Mouse (Mus musculus): ENCODE measurements around the gene B430306N03Rik. TPM values are rescaled to one million over a fixed set of nuclear protein-coding genes. Genes with fewer than 3 reads are reported as not detected.
"Not testable (repeated sequence)": the region's sequence is repeated elsewhere in the genome, so short reads cannot be mapped to it uniquely, and the experiment has no call there.

B430306N03Rik gene
- total RNA-seq, 1 experiment from 2014 or later: 30.4 TPM

DNA sequence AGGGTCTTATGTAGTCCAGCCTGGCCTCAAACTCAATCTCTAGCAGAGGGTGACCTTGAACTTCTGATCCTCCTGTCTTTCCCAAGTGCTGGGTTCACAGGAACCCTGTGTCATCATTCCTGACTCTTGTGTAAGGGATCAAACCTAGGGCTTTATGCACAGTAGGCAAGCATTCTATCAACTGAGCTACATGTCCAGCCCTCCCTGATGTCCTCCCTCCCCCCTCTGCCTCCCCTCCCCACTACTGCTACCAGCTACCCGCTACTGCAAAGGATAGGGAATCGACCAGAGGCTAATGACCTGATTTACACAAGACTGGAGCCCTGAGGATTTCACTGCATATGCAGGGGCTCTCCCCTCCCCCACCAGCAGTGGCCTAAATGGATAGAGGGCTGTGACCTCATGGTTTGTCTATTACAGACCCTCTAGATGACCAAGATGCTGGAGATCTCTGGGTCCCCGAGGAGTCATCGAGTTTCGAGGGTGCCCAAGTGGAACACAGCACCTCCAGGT lies 34.8 kb downstream of the B430306N03Rik start:
- no peak for ATAC-seq (replicated peaks; ENCODE audit: insufficient number of reproducible peaks, low FRiP score, low TSS enrichment, poor library complexity, severe bottlenecking)

DNA sequence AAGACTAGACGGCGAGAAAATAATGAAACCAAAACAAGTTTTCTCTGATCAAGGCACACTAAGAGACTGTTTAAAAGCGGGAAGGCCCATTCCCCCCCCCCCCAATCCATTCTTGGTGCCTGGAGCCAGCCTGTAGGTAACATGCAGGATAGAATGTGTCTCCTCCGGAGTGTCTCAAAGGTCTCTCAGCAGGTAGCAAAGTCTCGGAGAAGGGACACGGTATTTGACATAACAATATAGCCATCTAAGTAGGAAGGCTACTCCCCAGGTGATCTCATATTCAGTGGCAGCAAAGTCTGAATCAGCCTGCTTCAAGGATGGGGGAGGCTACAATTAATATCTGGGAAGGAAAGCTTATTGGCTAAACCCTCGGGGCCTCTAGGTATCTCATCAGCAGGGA lies 37.0 kb downstream of the B430306N03Rik start:
- not testable (repeated sequence) for ATAC-seq (replicated peaks; ENCODE audit: insufficient number of reproducible peaks, low FRiP score, low TSS enrichment, poor library complexity, severe bottlenecking)

DNA sequence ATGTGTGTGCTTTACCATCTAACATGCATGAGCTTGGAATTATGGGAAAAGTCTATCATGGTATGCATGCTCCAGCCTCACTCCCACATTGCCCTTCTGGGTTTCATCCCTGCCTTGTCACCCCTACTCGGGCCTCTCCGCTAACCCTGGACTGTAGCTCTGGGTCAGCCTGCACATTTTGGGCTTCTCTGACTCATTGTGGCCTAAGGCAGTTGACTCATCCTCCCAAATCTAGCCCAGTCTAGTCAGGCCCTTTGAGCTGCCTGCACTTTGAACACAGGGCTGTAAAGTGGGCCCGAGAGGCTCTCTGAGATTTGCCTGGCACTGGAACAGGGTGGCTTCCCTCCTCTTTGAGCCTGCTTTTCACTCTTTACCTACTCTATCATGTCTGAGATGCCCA lies 39.9 kb downstream of the B430306N03Rik start:
- no peak for ATAC-seq (replicated peaks; ENCODE audit: insufficient number of reproducible peaks, low FRiP score, low TSS enrichment, poor library complexity, severe bottlenecking)

DNA sequence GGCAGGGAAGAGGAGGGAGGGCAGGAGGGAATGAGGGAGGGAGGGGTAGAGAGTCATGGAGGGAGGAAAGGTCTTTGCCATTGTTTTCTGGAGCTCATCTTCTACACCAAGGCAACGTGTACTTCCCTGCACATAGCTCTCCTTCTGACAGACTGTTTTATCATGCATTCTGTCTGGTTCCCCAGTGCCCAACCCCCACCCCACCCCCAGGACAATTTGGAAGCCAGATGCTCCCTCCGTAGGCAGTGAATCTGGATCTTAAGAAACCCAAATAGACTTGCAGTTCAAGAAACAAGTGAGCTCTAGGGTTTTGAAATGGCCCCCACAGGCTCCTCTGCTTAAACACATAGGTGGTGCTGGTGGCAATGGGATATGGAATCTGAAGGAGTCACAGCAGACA lies 42.0 kb downstream of the B430306N03Rik start:
- ATAC-seq (replicated peaks; ENCODE audit: insufficient number of reproducible peaks, low FRiP score, low TSS enrichment, poor library complexity, severe bottlenecking): no peak

DNA sequence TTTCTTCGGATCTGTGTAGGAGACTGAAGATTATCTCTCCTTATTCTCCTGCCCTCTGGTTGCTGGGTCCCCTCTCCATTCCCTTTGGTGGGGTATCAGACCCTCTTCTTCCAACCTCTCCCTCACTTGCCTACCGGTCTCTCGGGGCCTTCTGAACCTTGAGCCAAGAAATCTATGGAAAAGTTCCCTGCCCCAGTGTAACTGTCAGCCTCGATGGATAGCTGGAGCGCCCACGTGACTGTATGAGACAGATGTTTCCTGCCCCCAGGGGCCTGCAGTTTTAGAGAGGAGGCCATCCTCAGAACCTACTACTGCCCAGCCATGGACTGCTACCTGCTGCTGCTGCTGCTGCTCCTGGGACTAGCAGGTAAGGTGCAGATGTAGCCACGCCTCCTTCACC lies 43.7 kb downstream of the B430306N03Rik start, which contains the start of gene Treml1:
Gene Treml1, plus strand, starts transcription at position 301 of the 400 bp plus-strand sequence.
- ATAC-seq (replicated peaks; ENCODE audit: insufficient number of reproducible peaks, low FRiP score, low TSS enrichment, poor library complexity, severe bottlenecking): no peak

DNA sequence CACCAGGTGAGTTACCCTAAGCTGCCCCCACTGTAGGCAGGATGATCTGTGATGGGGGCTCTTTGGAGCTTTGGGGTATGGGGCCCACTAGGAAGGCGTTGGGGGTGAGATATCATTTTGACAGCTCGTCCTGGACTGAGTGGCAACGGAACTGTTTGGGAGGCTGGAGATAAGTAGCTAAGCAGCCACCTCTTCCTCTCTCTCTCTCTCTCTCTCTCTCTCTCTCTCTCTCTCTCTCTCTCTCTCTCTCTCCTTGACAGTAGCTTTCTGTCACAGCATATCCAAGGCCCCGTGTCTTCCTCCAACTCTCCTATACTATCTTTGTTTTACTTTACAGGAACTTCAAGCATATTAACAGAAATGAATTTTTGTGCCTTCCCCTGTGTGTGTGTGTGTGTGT lies 44.5 kb downstream of the B430306N03Rik start:
- no peak for ATAC-seq (replicated peaks; ENCODE audit: insufficient number of reproducible peaks, low FRiP score, low TSS enrichment, poor library complexity, severe bottlenecking)

DNA sequence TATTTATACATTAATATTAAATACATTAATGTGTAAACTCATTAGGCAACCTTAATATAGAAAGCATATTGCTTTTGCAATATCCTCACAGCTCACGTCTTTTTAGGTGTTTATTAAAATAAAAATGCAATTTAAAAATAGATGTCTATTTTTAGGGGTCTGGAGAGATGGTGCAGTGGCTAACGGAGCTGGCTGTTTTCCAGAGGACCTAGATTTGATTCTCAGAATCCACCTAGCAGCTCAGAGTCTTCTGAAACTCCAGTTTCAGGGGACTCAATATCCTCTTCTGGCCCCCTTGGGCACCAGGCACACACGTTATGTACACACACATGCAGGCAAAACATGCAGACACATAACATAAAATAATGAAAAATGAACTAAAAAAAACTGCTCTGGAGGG lies 46.4 kb downstream of the B430306N03Rik start:
- ATAC-seq (replicated peaks; ENCODE audit: insufficient number of reproducible peaks, low FRiP score, low TSS enrichment, poor library complexity, severe bottlenecking): no peak

DNA sequence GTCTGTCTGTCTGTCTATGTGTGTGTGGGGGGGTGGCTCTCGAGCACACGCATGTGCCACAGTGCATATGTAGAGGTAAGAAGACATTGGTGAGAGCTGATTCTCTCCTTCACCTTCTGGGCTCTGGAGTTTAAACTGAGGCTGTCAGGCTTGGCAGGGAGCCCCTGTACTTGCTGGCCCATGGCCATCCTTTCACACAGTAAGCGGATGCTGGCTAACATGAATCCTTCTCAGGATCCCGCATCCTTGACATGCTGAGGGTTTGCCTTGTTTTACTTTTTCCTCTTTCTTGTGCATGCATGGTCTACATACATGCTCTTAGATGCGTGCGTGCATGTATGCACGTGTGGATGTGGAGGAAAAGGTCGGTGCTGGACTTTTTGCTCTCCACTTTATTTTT lies 47.0 kb downstream of the B430306N03Rik start:
- ATAC-seq (replicated peaks; ENCODE audit: insufficient number of reproducible peaks, low FRiP score, low TSS enrichment, poor library complexity, severe bottlenecking): no peak

DNA sequence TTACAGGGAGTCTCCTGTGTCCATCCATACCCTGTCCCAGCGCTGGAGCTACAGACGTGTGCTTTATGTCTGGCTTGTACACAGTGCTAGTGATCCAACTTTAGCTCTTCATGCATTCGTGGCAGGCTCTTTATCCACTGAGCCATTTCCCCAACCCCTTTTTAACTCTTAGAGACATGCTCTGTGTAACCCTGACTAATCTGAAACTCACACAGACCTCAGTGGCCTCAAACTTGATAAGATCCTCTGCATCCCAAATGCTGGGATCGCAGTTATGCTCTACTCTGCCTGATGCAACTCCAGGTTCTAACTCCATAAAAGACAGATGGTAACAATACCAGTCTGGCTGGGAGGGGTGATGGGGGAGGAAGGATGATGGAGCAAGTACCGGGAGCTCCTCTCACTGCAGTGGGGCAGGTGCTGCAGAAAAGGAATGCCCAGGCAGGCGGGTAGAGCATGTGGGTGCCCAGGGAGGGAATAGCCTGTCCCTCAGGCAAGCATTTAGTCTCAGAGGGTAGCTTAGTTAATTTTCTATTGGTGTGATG lies 47.6 kb downstream of the B430306N03Rik start:
- no peak for ATAC-seq (replicated peaks; ENCODE audit: insufficient number of reproducible peaks, low FRiP score, low TSS enrichment, poor library complexity, severe bottlenecking)

DNA sequence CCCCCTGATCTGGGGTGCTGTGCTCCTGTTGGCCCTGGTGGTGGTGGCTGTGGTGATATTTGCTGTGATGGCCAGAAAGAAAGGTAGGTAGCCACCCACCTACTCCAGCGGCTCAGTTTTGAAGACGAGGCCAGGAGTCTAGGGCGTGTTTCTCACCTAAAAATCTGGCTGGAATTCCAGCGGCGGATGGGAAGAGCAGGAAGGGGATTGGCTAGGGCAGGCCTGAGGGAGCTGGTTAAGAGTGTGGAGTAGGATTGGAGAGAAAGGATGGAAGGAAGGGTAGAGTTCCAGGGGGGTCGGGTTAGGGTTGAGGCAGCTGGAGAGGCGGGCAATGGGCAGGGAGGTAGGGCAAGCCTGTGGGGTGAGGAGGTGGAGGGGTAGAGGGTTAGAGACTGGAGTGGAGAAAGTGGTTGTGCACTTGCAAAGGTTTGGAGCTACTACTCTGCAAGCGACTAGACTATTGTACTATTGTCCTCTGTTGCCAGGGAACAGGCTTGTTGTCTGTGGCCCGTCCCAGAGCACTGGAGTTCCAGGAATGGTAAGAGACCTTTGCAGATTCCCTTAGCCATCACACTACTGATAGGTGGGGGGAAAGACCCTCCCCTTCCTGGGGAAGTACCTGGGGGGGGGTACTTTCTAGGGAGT lies 49.7 kb downstream of the B430306N03Rik start:
- no peak for ATAC-seq (replicated peaks; ENCODE audit: insufficient number of reproducible peaks, low FRiP score, low TSS enrichment, poor library complexity, severe bottlenecking)

DNA sequence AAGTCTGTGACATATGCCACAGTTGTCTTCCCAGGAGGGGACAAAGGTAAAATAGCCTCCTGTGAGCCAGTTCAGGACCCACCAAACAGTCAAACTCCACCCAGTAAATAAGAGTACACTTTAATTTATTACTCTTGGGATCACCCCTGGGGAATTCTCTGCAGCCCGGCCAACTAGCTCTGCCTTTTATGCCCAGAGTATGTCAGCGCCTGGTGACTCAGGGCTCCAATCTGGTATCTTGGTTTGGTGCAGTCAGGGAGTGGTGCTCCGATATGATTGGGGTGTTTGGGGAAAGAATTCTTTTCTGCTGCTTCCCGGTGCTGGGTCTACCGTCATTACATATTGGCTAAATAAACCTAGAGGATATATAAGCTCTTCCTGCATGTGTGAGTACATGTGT lies 50.9 kb downstream of the B430306N03Rik start:
- no peak for ATAC-seq (replicated peaks; ENCODE audit: insufficient number of reproducible peaks, low FRiP score, low TSS enrichment, poor library complexity, severe bottlenecking)

DNA sequence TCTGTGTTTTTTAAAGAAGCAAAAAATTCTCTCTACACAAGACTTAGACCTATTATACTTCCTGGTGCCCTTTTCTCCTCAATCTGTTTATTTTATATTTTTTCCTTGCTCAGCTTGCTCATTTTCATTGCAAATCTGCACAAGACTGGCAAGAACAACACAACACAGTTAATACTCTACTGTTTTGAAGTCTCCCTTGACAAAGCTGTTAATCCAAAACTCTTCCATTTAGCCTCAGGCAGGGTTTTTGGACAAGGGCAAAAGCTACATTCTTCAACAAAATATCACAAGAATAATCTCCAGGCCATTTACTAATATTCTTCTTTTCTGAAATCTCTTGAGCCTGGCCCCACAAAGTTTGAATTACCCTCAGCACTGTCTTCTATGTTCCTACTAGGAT lies 55.7 kb downstream of the B430306N03Rik start:
- no peak for ATAC-seq (replicated peaks; ENCODE audit: insufficient number of reproducible peaks, low FRiP score, low TSS enrichment, poor library complexity, severe bottlenecking)

DNA sequence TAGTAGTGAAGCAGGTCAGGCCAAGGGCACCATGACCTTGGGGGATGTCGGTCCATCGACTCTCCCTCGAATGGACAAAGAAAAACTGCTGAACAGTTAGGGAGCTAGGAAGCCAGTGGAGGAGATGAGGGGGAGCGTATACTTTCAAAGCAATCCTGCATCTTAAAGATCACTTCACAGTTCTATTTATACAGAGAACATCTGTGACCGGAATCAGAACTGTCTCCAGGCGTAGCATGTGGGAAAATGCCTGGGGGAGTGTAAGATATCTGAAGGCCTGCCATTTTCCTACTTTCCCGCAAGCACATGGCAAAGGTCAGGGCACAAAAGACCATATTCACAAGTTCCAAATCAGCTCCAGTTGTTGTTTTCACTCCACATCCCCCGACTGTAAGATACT lies 57.0 kb downstream of the B430306N03Rik start:
- ATAC-seq (replicated peaks; ENCODE audit: insufficient number of reproducible peaks, low FRiP score, low TSS enrichment, poor library complexity, severe bottlenecking): no peak

DNA sequence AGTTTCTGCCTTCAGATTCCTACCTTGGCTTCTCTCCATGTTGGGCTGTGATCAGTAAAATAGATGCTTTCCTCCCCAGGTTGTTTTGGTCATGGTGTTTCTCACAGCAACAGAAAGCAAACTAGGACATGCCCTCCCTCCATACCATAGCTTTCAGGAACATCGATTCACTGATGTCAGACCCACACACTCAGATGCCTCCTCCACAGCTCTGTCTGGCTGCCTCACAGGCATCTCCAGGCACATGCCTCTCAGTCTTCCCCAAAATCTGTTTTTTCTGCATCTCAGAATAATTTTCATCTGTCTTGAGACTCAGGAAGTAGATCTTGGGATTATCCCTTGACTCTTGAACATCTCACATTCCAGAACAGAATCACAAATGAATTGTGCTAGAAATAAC lies 60.2 kb downstream of the B430306N03Rik start:
- ATAC-seq (replicated peaks; ENCODE audit: insufficient number of reproducible peaks, low FRiP score, low TSS enrichment, poor library complexity, severe bottlenecking): no peak

Other genes starting within 250 kb of the B430306N03Rik start
- not detected in 3 replicates for gene 1700067P10Rik, start 226.8 kb upstream of the B430306N03Rik start, total RNA-seq (2017)
- gene 9830107B12Rik, start 169.9 kb upstream of the B430306N03Rik start, total RNA-seq (2017): 1.1 to 8.9 TPM (median 6.9 TPM) in 3 replicates
- 13.9 to 32.4 TPM (median 28.1 TPM) in 3 replicates for gene A530064D06Rik, start 148.9 kb upstream of the B430306N03Rik start, total RNA-seq (2017)
- 75.7 to 167 TPM (median 150 TPM) in 3 replicates for gene Trem1, start 83.4 kb upstream of the B430306N03Rik start, total RNA-seq (2017)
- gene Trem3, start 68.4 kb upstream of the B430306N03Rik start, total RNA-seq (2017): 69.2 to 181 TPM (median 173 TPM) in 3 replicates
- gene Treml4, start 51.8 kb upstream of the B430306N03Rik start, total RNA-seq (2017): 540 to 868 TPM (median 810 TPM) in 3 replicates
- gene Treml2, start 16.6 kb upstream of the B430306N03Rik start, total RNA-seq (2017): 21.6 to 25.3 TPM (median 23.0 TPM) in 3 replicates
- gene Trem2, start 30.3 kb downstream of the B430306N03Rik start, total RNA-seq (2017): 2.4 to 11.1 TPM (median 5.7 TPM) in 3 replicates
- gene Treml1, start 43.8 kb downstream of the B430306N03Rik start, total RNA-seq (2017): 3.4 to 26.7 TPM in 2 of 3 replicates, not detected in the other
- 23.0 to 41.0 TPM (median 25.3 TPM) in 3 replicates for gene Nfya, start 93.8 kb downstream of the B430306N03Rik start, total RNA-seq (2017)
- 106 to 120 TPM (median 118 TPM) in 3 replicates for gene Oard1, start 93.9 kb downstream of the B430306N03Rik start, total RNA-seq (2017)
- 0.39 TPM in 1 of 3 replicates, not detected in the others for gene Apobec2, start 116.8 kb downstream of the B430306N03Rik start, total RNA-seq (2017)
- gene Tspo2, start 135.4 kb downstream of the B430306N03Rik start, total RNA-seq (2017): 5.9 TPM in 1 of 3 replicates, not detected in the others
- 0.95 to 2.9 TPM (median 2.3 TPM) in 3 replicates for gene Unc5cl, start 138.8 kb downstream of the B430306N03Rik start, total RNA-seq (2017)